Mouse (Mus musculus): Measurements from ENCODE around the gene Mbd3.
A peak's percentile ranks its signal among the peaks of the same experiment; 100 is the strongest.

DNA sequence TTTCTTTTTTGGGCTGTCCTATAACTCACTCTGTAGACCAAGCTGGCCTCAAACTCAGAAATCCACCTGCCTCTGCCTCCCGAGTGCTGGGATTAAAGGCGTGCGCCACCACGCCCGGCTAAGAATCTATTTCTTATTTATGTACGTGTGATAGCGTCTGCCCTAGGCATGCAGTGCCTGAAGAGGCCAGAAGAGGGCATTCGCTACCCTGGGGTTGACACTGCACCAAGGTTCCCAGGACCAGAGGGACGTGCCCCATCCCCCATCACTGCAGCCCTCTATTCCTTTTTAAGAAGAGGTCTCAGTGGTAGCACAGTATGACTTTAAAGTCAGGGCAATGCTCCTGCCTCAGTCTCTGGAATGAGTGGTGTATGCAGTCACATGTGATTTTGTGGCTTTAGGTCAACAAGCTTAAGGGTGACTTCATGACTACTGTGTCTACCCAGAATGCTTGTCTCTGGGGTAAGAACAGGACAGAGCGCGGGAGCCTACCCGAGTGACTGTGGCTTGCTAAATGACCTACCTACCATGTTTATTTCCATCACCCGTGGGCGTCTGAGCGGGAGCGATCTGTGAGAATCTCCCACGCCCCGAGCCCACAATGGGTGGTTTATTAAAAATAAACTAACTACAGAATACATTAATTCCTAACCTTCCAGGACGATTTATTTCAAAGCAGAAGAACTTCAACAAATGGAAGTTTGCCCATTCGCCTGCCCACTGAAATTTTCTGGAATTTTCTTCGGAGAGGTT is 29.2 kb downstream of the Mbd3 start:
- TF ChIP-seq POLR2A (IDR thresholded peaks at IDR 0.05; ENCODE audit: borderline replicate concordance, extremely low read depth, low read depth, low read length) (no peak), CTCF (IDR thresholded peaks at IDR 0.05; ENCODE audit: insufficient read depth, low read length) (peak; percentile 44; the same call in 1 of the 2 replicates)

Measured in lung, adult 2 months (tissue).